Mouse (Mus musculus) adipose tissue, adult 10 weeks (tissue): Measurements from ENCODE around the gene Gm13276. TPM values are rescaled to one million over a fixed set of nuclear protein-coding genes. Genes with fewer than 3 reads are reported as not detected.

ENCODE experiments used
- polyA plus RNA-seq: library from polyadenylated mRNA; stranded (reverse); fragments of 350-450 nt; fragmentation: Illumina TruSeq; extraction: RNeasy Lipid Tissue Mini Kit (QIAGEN cat#74804); gene quantifications from one replicate; pipeline ENCODE4 v1.2.3, GENCODE M21; 2014; ENCODE audit warnings: low read depth, low replicate concordance

Gene Gm13276
- polyA plus RNA-seq, 1 experiment from 2014 or later, result not detected

Other genes with a start within 250 kb of the Gm13276 start
- not detected for gene Ifna15, start 227.5 kb upstream of the Gm13276 start, polyA plus RNA-seq
- gene Ifna14, start 213.9 kb upstream of the Gm13276 start, polyA plus RNA-seq, result not detected
- gene Ifna9, start 193.3 kb upstream of the Gm13276 start, polyA plus RNA-seq, result not detected
- gene Ifna12, start 182.3 kb upstream of the Gm13276 start, polyA plus RNA-seq, result not detected
- not detected for gene C87499, start 151.3 kb upstream of the Gm13276 start, polyA plus RNA-seq
- gene Ifna13, start 141.2 kb upstream of the Gm13276 start, polyA plus RNA-seq, result not detected
- gene Ifna16, start 108.8 kb upstream of the Gm13276 start, polyA plus RNA-seq, result not detected
- gene Ifna2, start 101.8 kb upstream of the Gm13276 start, polyA plus RNA-seq, result not detected
- not detected for gene Ifnab, start 94.3 kb upstream of the Gm13276 start, polyA plus RNA-seq
- 0.62 TPM for gene Gm26566, start 63.9 kb upstream of the Gm13276 start, polyA plus RNA-seq
- 33.9 TPM for gene Klhl9, start 63.2 kb upstream of the Gm13276 start, polyA plus RNA-seq
- not detected for gene Gm13271, start 30.8 kb upstream of the Gm13276 start, polyA plus RNA-seq
- gene Gm13283, start 25.6 kb upstream of the Gm13276 start, polyA plus RNA-seq, result not detected
- not detected for gene Gm13290, start 11.9 kb upstream of the Gm13276 start, polyA plus RNA-seq
- gene Gm13289, start 8.8 kb upstream of the Gm13276 start, polyA plus RNA-seq, result not detected
- not detected for gene Gm13272, start 5.9 kb upstream of the Gm13276 start, polyA plus RNA-seq
- not detected for gene Ifnz, start 3.6 kb upstream of the Gm13276 start, polyA plus RNA-seq
- gene Gm13277, start 2.9 kb downstream of the Gm13276 start, polyA plus RNA-seq, result not detected
- gene Gm13278, start 5.8 kb downstream of the Gm13276 start, polyA plus RNA-seq, result not detected
- not detected for gene Gm13275, start 8.8 kb downstream of the Gm13276 start, polyA plus RNA-seq
- not detected for gene Gm13279, start 11.7 kb downstream of the Gm13276 start, polyA plus RNA-seq
- gene Gm13285, start 14.0 kb downstream of the Gm13276 start, polyA plus RNA-seq, result not detected
- not detected for gene Gm13287, start 17.5 kb downstream of the Gm13276 start, polyA plus RNA-seq
- not detected for gene Gm13288, start 19.8 kb downstream of the Gm13276 start, polyA plus RNA-seq
- not detected for gene Ifna7, start 30.5 kb downstream of the Gm13276 start, polyA plus RNA-seq
- not detected for gene Ifna11, start 34.2 kb downstream of the Gm13276 start, polyA plus RNA-seq
- gene Ifna6, start 41.7 kb downstream of the Gm13276 start, polyA plus RNA-seq, result not detected
- not detected for gene Ifna5, start 49.8 kb downstream of the Gm13276 start, polyA plus RNA-seq
- gene Ifna4, start 56.2 kb downstream of the Gm13276 start, polyA plus RNA-seq, result not detected
- not detected for gene Ifna1, start 64.4 kb downstream of the Gm13276 start, polyA plus RNA-seq
- not detected for gene Ifne, start 94.5 kb downstream of the Gm13276 start, polyA plus RNA-seq